Comparison of ENCODE assay signal across 9 mouse cellular contexts in the genomic region with DNA sequence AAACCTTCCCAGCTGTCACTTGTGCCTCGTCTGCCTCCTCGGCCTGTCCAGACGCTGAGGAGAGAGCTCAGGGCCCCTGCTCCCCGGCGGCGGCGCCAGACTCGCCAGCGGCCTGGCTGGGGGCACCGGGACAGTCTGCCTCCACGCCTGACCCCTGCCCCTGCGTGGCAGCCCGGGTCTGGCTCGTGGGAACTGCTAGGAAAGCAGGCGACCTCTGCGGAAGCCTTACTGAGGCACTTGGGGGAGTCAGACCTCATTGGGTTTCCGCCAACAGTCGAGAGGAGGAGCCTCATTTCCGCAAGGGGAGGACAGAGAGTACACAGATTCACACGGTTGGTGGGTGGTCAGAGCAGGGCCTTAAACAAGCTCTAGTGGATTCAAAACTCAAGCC. TPM values are rescaled to one million over a fixed set of nuclear protein-coding genes. Genes with fewer than 3 reads are reported as not detected.
DNase-seq lines count a peak whose midpoint lies in the region; ATAC-seq lines count a peak whose summit lies in the region.
"Had no signal": no experiment of that assay in that cellular context is flagged by ENCODE, and none has a peak within 500 bp of the region (broad histone marks: within the 10 kb centered on the region; RNA-seq: fewer than 3 reads in every experiment).

No protein-coding gene starts in this region.

- H3K9ac ChIP-seq in lung, embryonic 16.5 days (ENCODE audit: low read length), result peak overlapping the region; percentile 64
- H3K9ac ChIP-seq in hindbrain, embryonic 13.5 days, result peak overlapping the region; percentile 60

- H3K4me2 ChIP-seq in lung, embryonic 16.5 days (ENCODE audit: low read depth, low read length), result peak overlapping the region; percentile 62
- H3K4me2 ChIP-seq in hindbrain, embryonic 13.5 days, result peak overlapping the region; percentile 55

- H3K27ac ChIP-seq in lung, embryonic 16.5 days (ENCODE audit: low read length), result peak overlapping the region; percentile 71
- peak overlapping the region; percentile 83 for H3K27ac ChIP-seq in embryonic facial prominence, embryonic 10.5 days (replicated peaks)
- peak overlapping the region; percentile 94 for H3K27ac ChIP-seq in hindbrain, embryonic 13.5 days

- DNase-seq in lung, adult 18-20 months, result no peak
- peak; percentile 58 for DNase-seq in embryonic facial prominence, embryonic 10.5 days (ENCODE audit: low spot score)
- peak; percentile 20 for DNase-seq in lung, postnatal 14 days
- DNase-seq in thymus, postnatal 36 days, result peak; percentile 20 to 25
- no peak for DNase-seq in adrenal gland, adult 8-10 months
- DNase-seq in ovary, postnatal 14 days (ENCODE audit: low spot score), result no peak

- peak overlapping the region; percentile 35 for H3K4me3 ChIP-seq in lung, embryonic 16.5 days (ENCODE audit: low read length)
- H3K4me3 ChIP-seq in embryonic facial prominence, embryonic 10.5 days, result peak overlapping the region; percentile 53
- peak overlapping the region; percentile 29 for H3K4me3 ChIP-seq in hindbrain, embryonic 13.5 days

- peaks cover 21% of the 10 kb centered on the region for H3K27me3 ChIP-seq in lung, embryonic 16.5 days (ENCODE audit: control insufficient read depth, insufficient read depth, low read depth, low read length)
- H3K27me3 ChIP-seq in embryonic facial prominence, embryonic 10.5 days (replicated peaks; ENCODE audit: low read depth, poor library complexity, severe bottlenecking), result peaks cover 100% of the 10 kb centered on the region
- peaks cover 32% of the 10 kb centered on the region for H3K27me3 ChIP-seq in hindbrain, embryonic 13.5 days

- WGBS in lung, embryonic 16.5 days, result under 1% methylated on average over 20 of the region's 20 CpGs
- under 1% methylated on average over 20 of the region's 20 CpGs for WGBS in embryonic facial prominence, embryonic 10.5 days
- 2% methylated on average over 20 of the region's 20 CpGs for WGBS in hindbrain, embryonic 13.5 days

- no peaks in the 10 kb centered on the region for H3K9me3 ChIP-seq in lung, embryonic 16.5 days (ENCODE audit: control insufficient read depth, low read length)
- H3K9me3 ChIP-seq in embryonic facial prominence, embryonic 10.5 days, result no peaks in the 10 kb centered on the region
- H3K9me3 ChIP-seq in hindbrain, embryonic 13.5 days, result no peaks in the 10 kb centered on the region

- H3K4me1 ChIP-seq in lung, embryonic 16.5 days (replicated peaks; ENCODE audit: control insufficient read depth, insufficient read depth, low read length), result peaks cover 16% of the 10 kb centered on the region
- H3K4me1 ChIP-seq in embryonic facial prominence, embryonic 10.5 days, result peaks cover 31% of the 10 kb centered on the region
- H3K4me1 ChIP-seq in hindbrain, embryonic 13.5 days (replicated peaks), result peaks cover 43% of the 10 kb centered on the region

- no peaks in the 10 kb centered on the region for H3K36me3 ChIP-seq in lung, embryonic 16.5 days (ENCODE audit: control insufficient read depth, insufficient read depth, low read length)
- no peaks in the 10 kb centered on the region for H3K36me3 ChIP-seq in embryonic facial prominence, embryonic 10.5 days (replicated peaks)
- H3K36me3 ChIP-seq in hindbrain, embryonic 13.5 days, result no peaks in the 10 kb centered on the region

- ATAC-seq in lung, embryonic 16.5 days (ENCODE audit: low read depth), result peak; percentile 84
- ATAC-seq in hindbrain, embryonic 13.5 days (ENCODE audit: low FRiP score), result peak; percentile 60

RNA-seq across cellular contexts. Expression of a gene that starts 38.6 kb away (rescaled TPM):
- 0.06 and 0.13 TPM in 2 replicates for polyA plus RNA-seq in lung, embryonic 16.5 days (2015; fragmentation: Nextera tagmentation; extraction: Ambion mirVana)
- 0.51 TPM in 1 of 2 replicates, not detected in the other for polyA plus RNA-seq in embryonic facial prominence, embryonic 10.5 days (2016; fragmentation: Nextera tagmentation; extraction: Ambion mirVana)
- polyA plus RNA-seq in hindbrain, embryonic 13.5 days (2015; fragmentation: Nextera tagmentation; extraction: Ambion mirVana), result 4.8 and 5.2 TPM in 2 replicates
- total RNA-seq in adrenal gland, adult 8-10 months (2022), result 10 to 100 TPM; 28.1 to 57.4 (median 34.7) TPM
- total RNA-seq: neutrophil, adult 5-6 weeks had no signal

Comparison
In these comparisons a context has a peak if more than half of its experiments do, and no peak if none do; other contexts are left out.
1. DNase-seq: peak in embryonic facial prominence, embryonic 10.5 days (single experiment), lung, postnatal 14 days (single experiment) and thymus, postnatal 36 days (2 of 2); none in lung, adult 18-20 months (0 of 2), adrenal gland, adult 8-10 months (single experiment) and ovary, postnatal 14 days (single experiment).
2. Peak in every context shown above with its lines, with median percentiles within 50 percentile points of each other: H3K27ac ChIP-seq and H3K4me3 ChIP-seq.